In the genomic region with DNA sequence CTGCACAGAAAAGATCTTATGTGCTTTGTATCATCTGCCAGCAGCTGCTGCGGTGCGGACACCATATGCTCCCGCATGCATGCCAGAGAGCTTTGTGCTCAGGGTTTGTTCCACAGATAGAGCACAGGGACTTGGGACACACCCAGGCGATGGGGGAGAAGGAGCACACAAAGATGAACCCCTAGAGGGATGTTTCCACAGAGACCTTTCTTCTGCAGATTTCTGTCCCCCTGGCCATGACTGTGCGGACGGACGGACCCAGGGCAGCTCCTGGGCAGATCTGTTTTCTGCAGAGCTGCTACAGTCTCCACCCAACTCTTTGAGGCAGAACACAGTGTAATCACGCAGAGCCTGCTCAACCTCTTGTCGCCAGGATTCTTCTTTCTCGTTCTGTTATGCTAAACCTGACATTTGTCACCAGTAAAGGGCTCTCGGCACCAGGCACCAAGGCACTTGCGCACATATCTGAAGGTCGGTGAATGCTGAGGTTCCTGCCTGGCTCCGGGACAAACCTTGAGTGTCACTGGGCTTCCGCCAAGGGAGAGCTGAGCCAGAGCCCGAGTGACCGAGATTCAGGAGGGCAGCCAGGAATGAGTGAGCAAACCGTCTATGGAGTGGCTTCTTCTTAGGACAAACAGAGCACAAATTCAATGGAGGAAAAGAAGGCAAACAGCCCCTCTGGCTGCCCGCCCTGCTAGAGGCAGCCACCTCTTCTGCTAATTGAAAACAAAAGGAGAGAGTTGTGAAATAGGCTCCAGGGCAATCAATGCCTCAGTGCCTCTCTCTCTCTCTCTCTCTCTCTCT, we compare ENCODE assay signal across 9 mouse cellular contexts. TPM values are rescaled to one million over a fixed set of nuclear protein-coding genes. Genes with fewer than 3 reads are reported as not detected.
DNase-seq lines count a peak whose midpoint lies in the region; ATAC-seq and TF ChIP-seq lines count a peak whose summit lies in the region.
"Had no signal": no experiment of that assay in that cellular context is flagged by ENCODE, and none has a peak within 500 bp of the region (broad histone marks: within the 10 kb centered on the region; RNA-seq: fewer than 3 reads in every experiment).

No protein-coding gene starts in this region.

- ATAC-seq in forebrain, postnatal 0 days: peak; percentile 66
- ATAC-seq in liver, postnatal 0 days: peak; percentile 70
- ATAC-seq: Patski had no signal

- no peak for TF ChIP-seq CTCF in cerebellum, adult 2 months (IDR thresholded peaks at IDR 0.05; ENCODE audit: borderline replicate concordance, insufficient read depth, low read depth, low read length)
- TF ChIP-seq CTCF in forebrain, postnatal 0 days (IDR thresholded peaks at IDR 0.05; ENCODE audit: low read depth): no peak
- TF ChIP-seq CTCF in liver, postnatal 0 days (IDR thresholded peaks at IDR 0.05; ENCODE audit: low read depth): no peak

- H3K36me3 ChIP-seq in ES-E14 (ENCODE audit: control insufficient read depth, insufficient read depth, low read length, poor library complexity, severe bottlenecking): no peaks in the 10 kb centered on the region
- no peaks in the 10 kb centered on the region for H3K36me3 ChIP-seq in forebrain, postnatal 0 days (ENCODE audit: insufficient read depth)
- H3K36me3 ChIP-seq in liver, postnatal 0 days (replicated peaks; ENCODE audit: insufficient read depth, low read length): no peaks in the 10 kb centered on the region

- TF ChIP-seq POLR2A in cerebellum, adult 2 months (IDR thresholded peaks at IDR 0.05; ENCODE audit: borderline replicate concordance, insufficient read depth, low read length): 0 out of 2 replicates have a peak, but pooled peaks have one; percentile 29

- no peak overlapping the region for H3K27ac ChIP-seq in ES-E14 (ENCODE audit: insufficient read depth, low read depth, low read length, poor library complexity, severe bottlenecking)
- peak overlapping the region; percentile 95 for H3K27ac ChIP-seq in cerebellum, adult 2 months (ENCODE audit: insufficient read depth, low read length)
- H3K27ac ChIP-seq in forebrain, postnatal 0 days (ENCODE audit: low read depth, low read length): peak overlapping the region; percentile 50; the same call in 1 of the 2 replicates
- peak overlapping the region; percentile 81 for H3K27ac ChIP-seq in liver, postnatal 0 days (ENCODE audit: low read depth)

- WGBS in cerebellum, adult 2 months: 5% methylated on average over 19 of the region's 19 CpGs
- 13% methylated on average over 19 of the region's 19 CpGs for WGBS in forebrain, postnatal 0 days
- 31% methylated on average over 19 of the region's 19 CpGs for WGBS in large intestine, adult 2 months
- 42% methylated on average over 19 of the region's 19 CpGs for WGBS in liver, postnatal 0 days (ENCODE audit: insufficient replicate concordance)

- in situ Hi-C loops in ES-E14 (cut with MboI; ENCODE audit: low sequenced_read_pairs in 2 of 2, unreplicated experiment in 2 of 2): no loop called here

- no peak overlapping the region for H3K9ac ChIP-seq in ES-E14 (ENCODE audit: insufficient read depth, low read depth, low read length, poor library complexity, severe bottlenecking)
- peak overlapping the region; percentile 33 for H3K9ac ChIP-seq in forebrain, postnatal 0 days
- H3K9ac ChIP-seq in liver, postnatal 0 days (replicated peaks): 0 out of 2 replicates have a peak overlapping the region, but pooled peaks have one; percentile 53

- no peaks in the 10 kb centered on the region for H3K27me3 ChIP-seq in cerebellum, adult 2 months (ENCODE audit: control insufficient read depth, insufficient read depth, low read length)
- no peaks in the 10 kb centered on the region for H3K27me3 ChIP-seq in forebrain, postnatal 0 days (ENCODE audit: insufficient read depth, low read length)
- H3K27me3 ChIP-seq in liver, postnatal 0 days (ENCODE audit: insufficient read depth, low read length): no peaks in the 10 kb centered on the region
- H3K27me3 ChIP-seq: Patski had no signal

- no peak for DNase-seq in ES-E14 (ENCODE audit: low read depth, low spot score)
- peak; percentile 95 to 96 for DNase-seq in cerebellum, adult 2 months
- DNase-seq in forebrain, postnatal 0 days: peak; percentile 69
- DNase-seq in heart, postnatal 25 days (ENCODE audit: low spot score): peak; percentile 78
- DNase-seq in large intestine, adult 2 months (ENCODE audit: low read depth, low spot score): peak; percentile 44
- peak; percentile 47 for DNase-seq in liver, postnatal 0 days
- peak; percentile 58 for DNase-seq in ovary, postnatal 10 days (ENCODE audit: low spot score)
- DNase-seq in spleen, adult 12 weeks (ENCODE audit: low spot score): no peak

- no peak for TF ChIP-seq EP300 in liver, postnatal 0 days (IDR thresholded peaks at IDR 0.05; ENCODE audit: low read depth)

- H3K9me3 ChIP-seq in ES-E14 (ENCODE audit: control insufficient read depth, insufficient read depth, low read depth, low read length): no peaks in the 10 kb centered on the region
- H3K9me3 ChIP-seq in forebrain, postnatal 0 days (ENCODE audit: low read length): no peaks in the 10 kb centered on the region
- H3K9me3 ChIP-seq in liver, postnatal 0 days (ENCODE audit: low read length): no peaks in the 10 kb centered on the region

- H3K4me3 ChIP-seq in ES-E14 (ENCODE audit: insufficient read depth in 1 of 2, low read depth in 1 of 2, low read length in 2 of 2, poor library complexity in 1 of 2, severe bottlenecking in 1 of 2): peak overlapping the region; percentile 6 to 24; a peak in 2 of 4 replicates
- H3K4me3 ChIP-seq in cerebellum, adult 2 months (replicated peaks; ENCODE audit: insufficient read depth, low read depth, low read length): peak overlapping the region; percentile 51
- no peak overlapping the region for H3K4me3 ChIP-seq in forebrain, postnatal 0 days (ENCODE audit: low read depth, low read length)
- H3K4me3 ChIP-seq in liver, postnatal 0 days (ENCODE audit: low read depth, low read length): no peak overlapping the region

- peak overlapping the region; percentile 36 for H3K4me2 ChIP-seq in forebrain, postnatal 0 days (ENCODE audit: low read depth)
- H3K4me2 ChIP-seq in liver, postnatal 0 days (ENCODE audit: low read depth, low read length): peak overlapping the region; percentile 62

- intact Hi-C loops in heart, postnatal 25 days (cut with DNase I): loop anchor here (2.0 kb wide), 1 partner anchor 56 kb away; a partner anchor contains a TSS

- H3K4me1 ChIP-seq in ES-E14 (ENCODE audit: control insufficient read depth in 2 of 2, insufficient read depth in 2 of 2, low read length in 2 of 2, poor library complexity in 1 of 2): peaks cover 15 to 32% of the 10 kb centered on the region in 2 experiments
- peaks cover 22% of the 10 kb centered on the region for H3K4me1 ChIP-seq in cerebellum, adult 2 months (ENCODE audit: control insufficient read depth, insufficient read depth, low read length)
- peaks cover 10% of the 10 kb centered on the region for H3K4me1 ChIP-seq in forebrain, postnatal 0 days (ENCODE audit: insufficient read depth)
- H3K4me1 ChIP-seq in liver, postnatal 0 days (ENCODE audit: insufficient read depth): peaks cover 30% of the 10 kb centered on the region

TF ChIP-seq in ES-E14, 5 proteins besides CTCF, POLR2A, EP300 and RAD21:
- TF ChIP-seq MAFK (IDR thresholded peaks at IDR 0.05; ENCODE audit: insufficient read depth, low read depth, low read length): no peak
- no peak for TF ChIP-seq ZC3H11A (IDR thresholded peaks at IDR 0.05; ENCODE audit: borderline replicate concordance, low read depth, low read length)
- TF ChIP-seq CHD2 (IDR thresholded peaks at IDR 0.05; ENCODE audit: low read depth, low read length): no peak
- no peak for TF ChIP-seq HCFC1 (IDR thresholded peaks at IDR 0.05; ENCODE audit: borderline replicate concordance, insufficient read depth, low read length)
- TF ChIP-seq ZNF384 (IDR thresholded peaks at IDR 0.05; ENCODE audit: low read depth, low read length): no peak
TF ChIP-seq in ES-E14: peak in this region for 0.

RNA-seq across cellular contexts. Expression of a gene that starts 56.2 kb away (rescaled TPM):
- total RNA-seq in ES-E14 (2012; rRNA removed): 43.3 and 57.8 TPM in 2 replicates
- polyA plus RNA-seq in cerebellum, adult 2 months (2012; rRNA removed): 50.3 and 57.4 TPM in 2 replicates
- total RNA-seq in forebrain, postnatal 0 days (2014; rRNA removed): 13.8 and 13.9 TPM in 2 replicates
- 34.3 and 35.1 TPM in 2 replicates for polyA plus RNA-seq in forebrain, postnatal 0 days (2015; fragmentation: Nextera tagmentation; extraction: Ambion mirVana)
- 10 to 100 TPM; 11.6 to 21.6 TPM for total RNA-seq in heart, postnatal 25 days (2021)
- polyA plus RNA-seq in large intestine, adult 2 months (2012; rRNA removed): 35.4 and 38.1 TPM in 2 replicates
- 16.3 and 20.6 TPM in 2 replicates for polyA plus RNA-seq in liver, postnatal 0 days (2015; fragmentation: Nextera tagmentation; extraction: Ambion mirVana)

Comparison
In these comparisons a context has a peak if more than half of its experiments do, and no peak if none do; other contexts are left out.
1. DNase-seq: peak in cerebellum, adult 2 months (2 of 2), forebrain, postnatal 0 days (single experiment), heart, postnatal 25 days (single experiment), large intestine, adult 2 months (single experiment), liver, postnatal 0 days (single experiment) and ovary, postnatal 10 days (single experiment); none in ES-E14 (single experiment) and spleen, adult 12 weeks (single experiment).
2. H3K4me3 ChIP-seq: peak in ES-E14 (2 of 2) and cerebellum, adult 2 months (single experiment); none in forebrain, postnatal 0 days (single experiment) and liver, postnatal 0 days (single experiment).